Mouse (Mus musculus): ENCODE data around the gene Usp22.

DNA sequence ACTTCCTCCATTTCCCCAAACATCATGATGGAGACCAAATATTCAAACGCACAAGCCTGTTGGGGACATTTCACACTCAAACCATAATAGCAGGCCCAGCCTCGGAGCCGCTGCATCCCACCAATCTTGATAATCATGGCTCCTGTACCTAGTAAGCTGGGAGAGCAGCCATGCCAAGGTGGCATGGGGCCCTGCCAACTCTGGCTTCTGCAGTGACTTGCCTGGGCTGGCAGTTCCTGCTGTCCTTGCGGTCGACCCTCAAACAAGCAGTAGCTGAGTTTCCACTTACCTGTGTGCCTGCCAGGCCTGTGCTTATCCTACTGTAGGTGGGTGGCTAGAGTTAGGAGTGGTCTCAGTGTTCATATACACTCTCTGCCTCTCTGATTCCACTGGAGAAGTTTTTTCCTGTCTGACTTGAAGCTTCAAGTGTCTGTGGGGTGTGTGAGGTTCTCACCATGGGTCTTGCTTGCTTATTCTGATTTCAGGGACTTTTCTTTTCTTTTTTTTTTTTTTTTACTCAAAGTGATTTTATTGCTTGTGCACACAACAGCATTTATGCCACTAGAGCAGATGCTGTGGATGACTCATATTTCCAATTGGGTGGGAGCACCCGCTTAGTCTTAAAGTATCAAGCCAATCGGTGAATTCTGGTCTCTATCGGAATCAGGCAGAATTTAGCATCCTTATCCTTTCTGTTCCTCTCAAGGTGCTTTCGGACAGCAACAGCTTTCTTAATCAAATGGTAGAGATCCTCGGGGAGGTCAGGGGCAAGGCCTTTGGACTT, 30.5 kb upstream of the Usp22 start:
- TF ChIP-seq POLR2A (IDR thresholded peaks at IDR 0.05; ENCODE audit: low read depth, low read length) (no peak), CTCF (conservative IDR thresholded peaks at IDR 0.05 in 1 of 2, IDR thresholded peaks at IDR 0.05 in 1 of 2; ENCODE audit: low read depth in 2 of 2, low read length in 2 of 2) (no peak), SMC3 (IDR thresholded peaks at IDR 0.05; ENCODE audit: low read depth, low read length) (no peak), EP300 (IDR thresholded peaks at IDR 0.05; ENCODE audit: low read length) (no peak), CHD1 (IDR thresholded peaks at IDR 0.05; ENCODE audit: low read depth, low read length) (no peak), MAX (IDR thresholded peaks at IDR 0.05; ENCODE audit: low read length) (no peak), IRF4 (IDR thresholded peaks at IDR 0.05; ENCODE audit: low read depth, low read length) (no peak), RCOR1 (conservative IDR thresholded peaks at IDR 0.05; ENCODE audit: low read depth, low read length) (no peak)

All from CH12.LX (cell line).